Mouse (Mus musculus): Measurements from ENCODE around the gene Sipa1l1. TPM values are rescaled to one million over a fixed set of nuclear protein-coding genes. Genes with fewer than 3 reads are reported as not detected.
"Not testable (repeated sequence)": the region's sequence is repeated elsewhere in the genome, so short reads cannot be mapped to it uniquely, and the experiment has no call there.

Sipa1l1 gene
- polyA plus RNA-seq, 1 experiment from 2014 or later = 17.2 TPM

DNA sequence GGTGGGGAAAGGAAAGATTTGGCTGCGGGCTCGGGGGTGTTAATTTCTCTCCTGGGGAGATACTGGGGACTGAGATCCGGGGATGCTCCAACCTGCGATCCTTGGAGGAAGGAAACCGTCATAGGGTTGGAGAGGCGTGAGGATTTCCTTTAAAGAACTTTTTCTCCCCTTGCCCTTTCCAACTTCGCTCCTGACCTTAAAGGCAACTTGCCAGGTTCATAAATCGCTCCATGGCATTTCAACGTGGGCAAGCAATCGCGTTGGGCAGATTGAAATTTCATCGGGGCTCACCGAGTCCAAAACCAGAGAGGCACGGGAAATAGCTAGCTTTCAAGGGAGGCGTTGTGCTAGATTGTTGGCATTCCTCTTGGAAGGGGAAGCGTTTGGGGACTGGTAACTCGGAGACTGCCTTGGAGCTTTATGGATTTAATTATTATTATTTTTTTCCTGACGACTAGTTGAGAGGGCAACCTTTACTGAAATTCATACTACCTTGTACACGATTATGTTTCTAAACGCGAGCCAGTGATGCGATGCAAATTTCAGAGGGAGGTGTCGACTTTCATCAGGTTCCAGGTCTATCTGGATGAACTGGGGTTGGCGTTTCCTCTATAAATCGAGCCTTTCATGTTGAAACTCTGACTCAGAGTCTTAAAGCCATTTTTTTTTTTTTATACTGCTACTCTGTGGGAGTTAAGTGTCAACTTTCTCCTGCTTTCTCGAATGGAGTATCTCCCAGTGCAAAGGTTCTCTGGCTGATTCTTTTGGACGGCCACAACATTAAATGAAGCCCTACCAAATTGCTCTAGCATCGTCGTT lies 1.6 kb downstream of the Sipa1l1 start:
- under 1% methylated on average over 29 of the region's 29 CpGs for WGBS
- H3K27me3 ChIP-seq (ENCODE audit: control insufficient read depth, insufficient read depth, low read length) = no peaks in the 10 kb centered on the region
- peaks cover 14% of the 10 kb centered on the region; the same call in 1 of the 2 replicates for H3K4me1 ChIP-seq (ENCODE audit: control insufficient read depth, insufficient read depth, low read length)
- peak overlapping the region; percentile 86 for H3K9ac ChIP-seq (replicated peaks; ENCODE audit: low read depth, low read length)
- no peaks in the 10 kb centered on the region for H3K9me3 ChIP-seq (ENCODE audit: control insufficient read depth, low read length)
- peak overlapping the region; percentile 82 for H3K4me3 ChIP-seq (ENCODE audit: low read depth, low read length)
- peak overlapping the region; percentile 96 for H3K4me2 ChIP-seq (ENCODE audit: low read depth, low read length)
- no peak for ATAC-seq (ENCODE audit: low read depth)
- H3K36me3 ChIP-seq (ENCODE audit: control insufficient read depth, insufficient read depth, low read length) = no peaks in the 10 kb centered on the region
- peak overlapping the region; percentile 88 for H3K27ac ChIP-seq (ENCODE audit: low read depth, low read length)

GRCm38 (mm10) chr12:82171591-82171990 lies 2.5 kb downstream of the Sipa1l1 start:
- H3K4me2 ChIP-seq (ENCODE audit: low read depth, low read length) = peak overlapping the region; percentile 96
- WGBS = 22% methylated on average over 10 of the region's 10 CpGs
- H3K9ac ChIP-seq (replicated peaks; ENCODE audit: low read depth, low read length) = no peak overlapping the region

GRCm38 (mm10) chr12:82173623-82174022 lies 4.5 kb downstream of the Sipa1l1 start:
- no peak for ATAC-seq (ENCODE audit: low read depth)
- 95% methylated on average over 1 of the region's 1 CpGs for WGBS
- H3K27me3 ChIP-seq (ENCODE audit: control insufficient read depth, insufficient read depth, low read length) = no peaks in the 10 kb centered on the region
- H3K9me3 ChIP-seq (ENCODE audit: control insufficient read depth, low read length) = no peaks in the 10 kb centered on the region
- H3K27ac ChIP-seq (ENCODE audit: low read depth, low read length) = no peak overlapping the region
- H3K36me3 ChIP-seq (ENCODE audit: control insufficient read depth, insufficient read depth, low read length) = no peaks in the 10 kb centered on the region
- no peak overlapping the region for H3K4me2 ChIP-seq (ENCODE audit: low read depth, low read length)
- no peak overlapping the region for H3K4me3 ChIP-seq (ENCODE audit: low read depth, low read length)
- no peak overlapping the region for H3K9ac ChIP-seq (replicated peaks; ENCODE audit: low read depth, low read length)
- peaks cover 11% of the 10 kb centered on the region; the same call in 1 of the 2 replicates for H3K4me1 ChIP-seq (ENCODE audit: control insufficient read depth, insufficient read depth, low read length)

More at GRCm38 (mm10) chr12:82171591-82171990, 2.5 kb downstream of the Sipa1l1 start:
- ATAC-seq (ENCODE audit: low read depth) = no peak
- no peaks in the 10 kb centered on the region for H3K36me3 ChIP-seq (ENCODE audit: control insufficient read depth, insufficient read depth, low read length)
- peaks cover 14% of the 10 kb centered on the region; the same call in 1 of the 2 replicates for H3K4me1 ChIP-seq (ENCODE audit: control insufficient read depth, insufficient read depth, low read length)
- H3K4me3 ChIP-seq (ENCODE audit: low read depth, low read length) = peak overlapping the region; percentile 82; the same call in 1 of the 2 replicates
- H3K27ac ChIP-seq (ENCODE audit: low read depth, low read length) = no peak overlapping the region
- H3K27me3 ChIP-seq (ENCODE audit: control insufficient read depth, insufficient read depth, low read length) = no peaks in the 10 kb centered on the region
- H3K9me3 ChIP-seq (ENCODE audit: control insufficient read depth, low read length) = no peaks in the 10 kb centered on the region

GRCm38 (mm10) chr12:82175709-82176108 lies 6.6 kb downstream of the Sipa1l1 start:
- WGBS = 94% methylated on average over 3 of the region's 3 CpGs
- H3K27me3 ChIP-seq (ENCODE audit: control insufficient read depth, insufficient read depth, low read length) = no peaks in the 10 kb centered on the region
- ATAC-seq (ENCODE audit: low read depth) = no peak

DNA sequence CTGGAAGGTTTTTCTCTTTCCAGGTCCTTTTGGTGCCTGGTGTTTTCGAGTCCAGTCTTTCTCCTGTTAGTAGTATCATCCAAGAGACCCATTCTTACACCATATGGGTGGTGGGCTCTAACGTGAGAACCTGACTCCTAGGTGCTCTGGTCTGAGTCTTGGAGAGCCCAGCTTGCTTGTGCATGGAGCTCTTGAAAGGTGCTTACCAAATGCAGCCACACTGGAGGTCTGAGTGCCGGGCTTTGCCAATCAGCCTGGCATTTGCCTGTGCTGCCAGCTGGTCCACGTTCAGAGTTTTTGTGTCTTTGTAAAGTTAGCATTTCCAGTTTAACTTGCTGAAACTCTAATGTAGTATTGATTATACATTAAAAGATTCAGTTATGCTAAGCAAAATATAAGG lies 9.5 kb downstream of the Sipa1l1 start:
- Histone ChIP-seq H3K4me2 (ENCODE audit: low read depth, low read length) (no peak overlapping the region), H3K27ac (ENCODE audit: low read depth, low read length) (no peak overlapping the region), H3K27me3 (ENCODE audit: control insufficient read depth, insufficient read depth, low read length) (no peaks in the 10 kb centered on the region), H3K4me3 (ENCODE audit: low read depth, low read length) (no peak overlapping the region), H3K9me3 (ENCODE audit: control insufficient read depth, low read length) (no peaks in the 10 kb centered on the region), H3K4me1 (ENCODE audit: control insufficient read depth, insufficient read depth, low read length) (no peaks in the 10 kb centered on the region), H3K36me3 (ENCODE audit: control insufficient read depth, insufficient read depth, low read length) (no peaks in the 10 kb centered on the region), H3K9ac (replicated peaks; ENCODE audit: low read depth, low read length) (no peak overlapping the region)
- 97% methylated on average over 4 of the region's 4 CpGs for WGBS
- no peak for ATAC-seq (ENCODE audit: low read depth)

More at GRCm38 (mm10) chr12:82175709-82176108, 6.6 kb downstream of the Sipa1l1 start:
- Histone ChIP-seq H3K4me1 (ENCODE audit: control insufficient read depth, insufficient read depth, low read length) (peaks cover 6% of the 10 kb centered on the region; the same call in 1 of the 2 replicates), H3K4me2 (ENCODE audit: low read depth, low read length) (no peak overlapping the region), H3K27ac (ENCODE audit: low read depth, low read length) (no peak overlapping the region), H3K4me3 (ENCODE audit: low read depth, low read length) (no peak overlapping the region), H3K9me3 (ENCODE audit: control insufficient read depth, low read length) (no peaks in the 10 kb centered on the region), H3K36me3 (ENCODE audit: control insufficient read depth, insufficient read depth, low read length) (no peaks in the 10 kb centered on the region), H3K9ac (replicated peaks; ENCODE audit: low read depth, low read length) (no peak overlapping the region)

GRCm38 (mm10) chr12:82179626-82180025 lies 10.5 kb downstream of the Sipa1l1 start:
- H3K27me3 ChIP-seq (ENCODE audit: control insufficient read depth, insufficient read depth, low read length) = no peaks in the 10 kb centered on the region
- no peaks in the 10 kb centered on the region for H3K9me3 ChIP-seq (ENCODE audit: control insufficient read depth, low read length)
- no peaks in the 10 kb centered on the region for H3K4me1 ChIP-seq (ENCODE audit: control insufficient read depth, insufficient read depth, low read length)
- no peak overlapping the region for H3K9ac ChIP-seq (replicated peaks; ENCODE audit: low read depth, low read length)
- no peaks in the 10 kb centered on the region for H3K36me3 ChIP-seq (ENCODE audit: control insufficient read depth, insufficient read depth, low read length)
- ATAC-seq (ENCODE audit: low read depth) = no peak
- 93% methylated on average over 4 of the region's 4 CpGs for WGBS
- no peak overlapping the region for H3K4me2 ChIP-seq (ENCODE audit: low read depth, low read length)
- H3K27ac ChIP-seq (ENCODE audit: low read depth, low read length) = no peak overlapping the region
- H3K4me3 ChIP-seq (ENCODE audit: low read depth, low read length) = no peak overlapping the region

DNA sequence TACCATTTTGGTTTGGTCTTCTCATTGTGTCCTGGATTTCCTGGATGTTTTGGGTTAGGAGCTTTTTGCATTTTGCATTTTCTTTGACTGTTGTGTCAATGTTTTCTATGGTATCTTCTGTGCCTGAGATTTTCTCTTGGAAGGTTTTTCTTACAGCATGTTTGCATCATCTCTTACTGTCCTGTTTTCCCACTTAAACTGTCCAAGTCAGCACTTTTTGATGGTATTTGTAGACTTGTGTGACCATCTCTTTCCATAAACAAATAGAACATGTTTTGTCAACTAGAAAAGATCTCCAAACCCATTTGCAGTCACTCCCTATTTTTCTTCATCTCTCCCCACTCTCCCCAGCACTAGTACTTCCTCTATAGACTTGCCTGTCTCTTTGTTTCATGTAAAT lies 17.0 kb downstream of the Sipa1l1 start:
- not testable (repeated sequence) for H3K4me3 ChIP-seq (ENCODE audit: low read depth, low read length); H3K27ac ChIP-seq (ENCODE audit: low read depth, low read length); H3K36me3 ChIP-seq (ENCODE audit: control insufficient read depth, insufficient read depth, low read length); H3K4me1 ChIP-seq (ENCODE audit: control insufficient read depth, insufficient read depth, low read length); H3K9ac ChIP-seq (replicated peaks; ENCODE audit: low read depth, low read length); H3K27me3 ChIP-seq (ENCODE audit: control insufficient read depth, insufficient read depth, low read length); H3K9me3 ChIP-seq (ENCODE audit: control insufficient read depth, low read length); ATAC-seq (ENCODE audit: low read depth); H3K4me2 ChIP-seq (ENCODE audit: low read depth, low read length)

DNA sequence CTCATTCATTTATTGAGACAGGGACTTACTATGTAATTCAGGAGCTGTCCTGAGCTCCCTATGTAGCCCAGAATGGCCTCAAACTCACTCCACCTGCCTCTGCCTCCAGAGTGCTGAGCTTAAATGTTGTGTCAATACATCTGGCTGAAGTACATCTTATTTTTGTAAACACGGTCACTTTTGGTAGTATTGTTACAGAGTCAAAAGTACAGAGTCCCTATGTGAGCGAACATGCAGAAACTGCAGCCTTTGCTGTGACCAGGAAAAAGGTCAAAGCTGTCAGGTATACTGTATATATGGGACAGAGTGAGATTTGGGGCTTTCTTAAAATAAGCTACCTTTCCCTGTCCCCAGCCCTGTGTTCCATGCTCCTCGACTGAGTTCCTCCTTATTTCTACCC lies 17.6 kb downstream of the Sipa1l1 start:
- Histone ChIP-seq H3K4me2 (ENCODE audit: low read depth, low read length) (no peak overlapping the region), H3K4me1 (ENCODE audit: control insufficient read depth, insufficient read depth, low read length) (no peaks in the 10 kb centered on the region), H3K9me3 (ENCODE audit: control insufficient read depth, low read length) (no peaks in the 10 kb centered on the region), H3K36me3 (ENCODE audit: control insufficient read depth, insufficient read depth, low read length) (no peaks in the 10 kb centered on the region), H3K27ac (ENCODE audit: low read depth, low read length) (no peak overlapping the region), H3K4me3 (ENCODE audit: low read depth, low read length) (no peak overlapping the region), H3K9ac (replicated peaks; ENCODE audit: low read depth, low read length) (no peak overlapping the region), H3K27me3 (ENCODE audit: control insufficient read depth, insufficient read depth, low read length) (no peaks in the 10 kb centered on the region)
- ATAC-seq (ENCODE audit: low read depth) = no peak
- WGBS = 81% methylated on average over 3 of the region's 3 CpGs

DNA sequence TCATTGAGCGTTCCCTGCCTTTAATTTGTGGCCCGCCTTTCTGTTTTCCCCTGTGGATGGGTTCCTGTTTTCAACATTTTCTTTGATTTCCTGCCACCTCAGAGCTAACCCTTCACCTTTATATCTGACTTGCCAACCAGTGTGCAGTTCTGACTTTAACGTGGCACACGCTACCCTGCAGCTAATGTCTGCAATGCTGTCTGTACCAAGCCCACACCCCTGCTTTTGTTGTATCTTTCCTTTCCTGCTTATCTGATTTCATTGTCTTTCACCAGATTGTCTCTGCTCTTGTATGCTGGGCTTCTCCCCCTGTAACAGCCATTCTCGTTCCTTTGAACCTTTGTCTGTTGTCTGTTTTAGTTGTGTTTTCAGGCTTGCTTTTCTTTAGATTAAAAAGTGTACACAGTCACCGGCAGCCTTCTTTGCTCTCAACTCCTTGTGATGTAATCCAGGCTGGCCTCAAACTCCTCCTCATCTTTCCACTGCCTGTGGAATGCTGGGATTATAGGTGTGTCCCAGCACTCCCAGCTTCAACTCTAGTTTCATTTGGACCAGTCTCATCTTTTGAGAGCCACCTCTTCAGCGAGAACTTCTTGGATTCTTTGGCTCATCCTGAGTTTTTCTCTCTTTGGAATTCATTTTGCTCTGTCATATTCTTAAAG lies 18.2 kb downstream of the Sipa1l1 start:
- ATAC-seq (ENCODE audit: low read depth) = no peak
- H3K4me1 ChIP-seq (ENCODE audit: control insufficient read depth, insufficient read depth, low read length) = no peaks in the 10 kb centered on the region
- H3K9ac ChIP-seq (replicated peaks; ENCODE audit: low read depth, low read length) = no peak overlapping the region
- no peak overlapping the region for H3K4me2 ChIP-seq (ENCODE audit: low read depth, low read length)
- H3K4me3 ChIP-seq (ENCODE audit: low read depth, low read length) = no peak overlapping the region
- H3K9me3 ChIP-seq (ENCODE audit: control insufficient read depth, low read length) = no peaks in the 10 kb centered on the region
- no peaks in the 10 kb centered on the region for H3K27me3 ChIP-seq (ENCODE audit: control insufficient read depth, insufficient read depth, low read length)
- 77% methylated on average over 7 of the region's 7 CpGs for WGBS
- no peaks in the 10 kb centered on the region for H3K36me3 ChIP-seq (ENCODE audit: control insufficient read depth, insufficient read depth, low read length)
- no peak overlapping the region for H3K27ac ChIP-seq (ENCODE audit: low read depth, low read length)

All from neural tube, embryonic 14.5 days (tissue).